Mouse (Mus musculus): ENCODE results near the gene Olfr775.

Gene Olfr775

GRCm38 (mm10) chr10:129248112-129248511 lies at the start of gene Olfr775:
Gene Olfr775, plus strand, starts transcription at chr10:129248412.
- DNase-seq (ENCODE audit: low spot score): no peak

GRCm38 (mm10) chr10:129230737-129231136 lies 17.5 kb upstream of the Olfr775 start:
- no peak for DNase-seq (ENCODE audit: low spot score)

- no peak for DNase-seq (ENCODE audit: low spot score)
These were observed 12.3 kb upstream of the Olfr775 start, which contains the start of gene Olfr774 for GRCm38 (mm10) chr10:129235904-129236303. Gene Olfr774, plus strand, starts transcription at chr10:129236204.

GRCm38 (mm10) chr10:129258827-129259226 lies 10.6 kb downstream of the Olfr775 start, which contains the start of gene Olfr776:
Gene Olfr776, plus strand, starts transcription at chr10:129259127.
- no peak for DNase-seq (ENCODE audit: low spot score)

- DNase-seq (ENCODE audit: low spot score): no peak
These were observed 22.9 kb downstream of the Olfr775 start, which contains the start of gene Olfr777 for GRCm38 (mm10) chr10:129271081-129271535. Gene Olfr777, minus strand, starts transcription at chr10:129271485.

Data from adipocyte (in vitro differentiated cells).